Mouse (Mus musculus): Measurements from ENCODE around the gene Shc1.

GRCm38 (mm10) chr3:89380291-89380690 is 38.0 kb upstream of the Shc1 start:
- TF ChIP-seq CTCF (IDR thresholded peaks at IDR 0.05; ENCODE audit: low read depth, low read length) (no peak), POLR2AphosphoS5 (IDR thresholded peaks at IDR 0.05; ENCODE audit: insufficient replicate concordance, low read depth, low read length) (no peak)
